Mouse (Mus musculus) cerebellum, postnatal 10 days (tissue): ENCODE data around the gene Mok.

Experiments
- DNase-seq, 2 experiments: peaks; one replicate each; pipeline ENCODE4 v3.0.0; 2021; ENCODE audit warnings: mixed read lengths in 2 of 2

Gene Mok

GRCm38 (mm10) chr12:110768562-110768961 lies 72.2 kb downstream of the Mok start:
- no peak for DNase-seq

DNA sequence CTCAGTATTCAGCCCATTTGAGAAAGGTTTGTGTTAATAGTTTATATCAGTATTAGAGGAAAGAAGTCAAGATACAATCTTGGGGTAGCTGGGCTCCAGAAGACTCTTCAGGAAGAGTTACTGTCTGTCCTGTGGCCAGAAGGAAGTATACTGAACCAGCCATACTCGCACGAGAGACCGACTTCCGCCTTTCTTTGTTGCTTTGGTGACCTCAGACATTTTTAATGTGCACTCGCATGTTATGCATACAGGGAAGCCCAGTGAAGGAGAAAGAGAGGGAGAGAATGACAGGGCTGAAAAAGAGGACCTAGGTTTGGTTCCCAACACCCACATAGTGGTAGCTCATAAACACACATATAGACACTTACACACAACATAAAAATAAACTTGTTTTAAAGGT lies 76.2 kb downstream of the Mok start:
- DNase-seq: no peak

DNA sequence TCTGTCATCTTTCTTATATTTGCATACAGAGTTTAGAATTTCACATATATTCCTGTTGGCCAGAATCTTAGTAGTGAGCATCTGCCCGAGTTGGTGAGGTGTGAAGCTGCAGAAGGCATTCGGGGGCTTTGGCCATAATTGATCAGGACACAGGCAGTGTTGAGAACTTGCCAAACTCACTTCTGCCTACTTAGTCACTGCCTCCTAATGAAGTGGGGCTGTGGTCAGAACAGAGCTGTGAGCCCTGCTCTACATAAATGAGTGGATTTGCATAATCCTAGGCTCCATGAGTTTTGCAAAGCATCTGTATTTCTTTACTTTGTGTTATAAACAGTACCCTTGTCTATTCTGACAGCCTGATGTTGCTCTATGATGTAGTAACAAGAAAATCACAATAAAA lies 78.4 kb downstream of the Mok start:
- DNase-seq: peak; percentile 38 to 44

DNA sequence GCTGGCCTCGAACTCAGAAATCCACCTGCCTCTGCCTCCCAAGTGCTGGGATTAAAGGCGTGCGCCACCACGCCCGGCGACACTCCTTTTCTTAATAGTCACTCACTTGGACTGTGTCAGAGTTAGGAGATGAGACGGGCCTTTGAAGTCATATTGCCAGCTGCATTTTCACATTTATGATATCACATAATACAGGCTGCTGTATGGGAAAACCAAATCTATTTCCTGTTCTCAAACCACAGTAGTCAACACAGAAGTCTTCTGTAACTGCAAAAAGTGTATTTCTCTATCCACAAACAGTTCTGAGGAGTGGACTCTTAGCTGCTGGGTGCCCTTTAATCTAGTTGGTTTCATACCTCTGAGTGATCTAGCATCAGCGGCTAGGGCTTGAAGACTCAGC lies 81.8 kb downstream of the Mok start:
- no peak for DNase-seq
